Mouse (Mus musculus) embryo, embryonic 10.5 days (tissue): ENCODE measurements around the gene Lypd6.
A peak's percentile ranks its signal among the peaks of the same experiment; 100 is the strongest.

Experiments
- DNase-seq: peaks from one replicate; pipeline ENCODE4 v3.0.0-alpha.2; 2015; ENCODE audit warnings: low spot score

Gene Lypd6

GRCm38 (mm10) chr2:50173730-50174528 lies 107.7 kb downstream of the Lypd6 start:
- no peak for DNase-seq

- peak; percentile 38 for DNase-seq
Measured at GRCm38 (mm10) chr2:50175709-50176108, 109.5 kb downstream of the Lypd6 start.

- no peak for DNase-seq
Measured at GRCm38 (mm10) chr2:50179164-50179563, 112.9 kb downstream of the Lypd6 start.

GRCm38 (mm10) chr2:50180423-50180822 lies 114.2 kb downstream of the Lypd6 start:
- no peak for DNase-seq

- no peak for DNase-seq
Measured at GRCm38 (mm10) chr2:50181332-50181731, 115.1 kb downstream of the Lypd6 start.

GRCm38 (mm10) chr2:50186711-50187405 lies 120.6 kb downstream of the Lypd6 start:
- no peak for DNase-seq

- DNase-seq, result no peak
Measured at GRCm38 (mm10) chr2:50188856-50189255, 122.6 kb downstream of the Lypd6 start.

- DNase-seq, result no peak
Measured at GRCm38 (mm10) chr2:50196681-50197080, 130.5 kb downstream of the Lypd6 start.

- no peak for DNase-seq
Measured at GRCm38 (mm10) chr2:50197801-50198200, 131.6 kb downstream of the Lypd6 start.

GRCm38 (mm10) chr2:50200541-50200940 lies 134.3 kb downstream of the Lypd6 start:
- DNase-seq, result no peak

GRCm38 (mm10) chr2:50220574-50220973 lies 154.3 kb downstream of the Lypd6 start:
- DNase-seq, result no peak

- DNase-seq, result no peak
Measured at GRCm38 (mm10) chr2:50225019-50225418, 158.8 kb downstream of the Lypd6 start.

- no peak for DNase-seq
Measured at GRCm38 (mm10) chr2:50233491-50233890, 167.3 kb downstream of the Lypd6 start.
